Mouse (Mus musculus) stomach, embryonic 15.5 days (tissue): ENCODE measurements around the gene Nelfb. TPM values are rescaled to one million over a fixed set of nuclear protein-coding genes. Genes with fewer than 3 reads are reported as not detected.

Source experiments
- ATAC-seq: fragments of 200-750 bp; cut with Nextera tagmentation; 2 replicates; pipeline ENCODE4 v1.8.0; 2017; ENCODE audit warnings: low read depth, moderate number of reproducible peaks, moderate TSS enrichment; ENCODE audit not compliant: insufficient read depth, low FRiP score
- H3K27ac ChIP-seq: fragments of 300-500 bp; sonication (generic); 2 replicates; pipeline ENCODE4 v1.5.1; 2015; ENCODE audit warnings: mild to moderate bottlenecking, inconsistent platforms
- H3K27me3 ChIP-seq: fragments of 300-500 bp; sonication (generic); replicated peaks from 2 replicates; pipeline ENCODE4 v1.6.1; 2015; ENCODE audit warnings: inconsistent platforms
- H3K36me3 ChIP-seq: fragments of 300-500 bp; sonication (generic); 2 replicates; pipeline ENCODE4 v1.6.1; 2015; ENCODE audit warnings: inconsistent platforms
- H3K4me1 ChIP-seq: fragments of 300-500 bp; sonication (generic); 2 replicates; pipeline ENCODE4 v1.6.1; 2015; ENCODE audit warnings: inconsistent platforms
- H3K4me2 ChIP-seq: fragments of 300-500 bp; sonication (generic); 2 replicates; pipeline ENCODE4 v1.6.1; 2015; ENCODE audit warnings: mild to moderate bottlenecking, inconsistent platforms
- H3K4me3 ChIP-seq: fragments of 300-500 bp; sonication (generic); replicated peaks from 2 replicates; pipeline ENCODE4 v1.5.1; 2015; ENCODE audit warnings: inconsistent platforms
- H3K9ac ChIP-seq: fragments of 300-500 bp; sonication (generic); 2 replicates; pipeline ENCODE4 v1.6.1; 2015; ENCODE audit warnings: inconsistent platforms
- H3K9me3 ChIP-seq: fragments of 300-500 bp; sonication (generic); 2 replicates; pipeline ENCODE4 v1.6.1; 2016; ENCODE audit warnings: inconsistent platforms
- WGBS: fragments of 180-500 bp; shearing (Covaris S2); methylation state at CpG from one replicate; pipeline ENCODE4 v1.1.7; 2015; 5-methylcytosine and 5-hydroxymethylcytosine counted together
- polyA plus RNA-seq: library from polyadenylated mRNA; unstranded; fragments of >200 nt; fragmentation: Nextera tagmentation; extraction: Ambion mirVana; gene quantifications from 2 replicates; pipeline ENCODE4 v1.2.1, GENCODE M21; 2015

Gene Nelfb
- polyA plus RNA-seq, 1 experiment from 2014 or later = 105 TPM

DNA sequence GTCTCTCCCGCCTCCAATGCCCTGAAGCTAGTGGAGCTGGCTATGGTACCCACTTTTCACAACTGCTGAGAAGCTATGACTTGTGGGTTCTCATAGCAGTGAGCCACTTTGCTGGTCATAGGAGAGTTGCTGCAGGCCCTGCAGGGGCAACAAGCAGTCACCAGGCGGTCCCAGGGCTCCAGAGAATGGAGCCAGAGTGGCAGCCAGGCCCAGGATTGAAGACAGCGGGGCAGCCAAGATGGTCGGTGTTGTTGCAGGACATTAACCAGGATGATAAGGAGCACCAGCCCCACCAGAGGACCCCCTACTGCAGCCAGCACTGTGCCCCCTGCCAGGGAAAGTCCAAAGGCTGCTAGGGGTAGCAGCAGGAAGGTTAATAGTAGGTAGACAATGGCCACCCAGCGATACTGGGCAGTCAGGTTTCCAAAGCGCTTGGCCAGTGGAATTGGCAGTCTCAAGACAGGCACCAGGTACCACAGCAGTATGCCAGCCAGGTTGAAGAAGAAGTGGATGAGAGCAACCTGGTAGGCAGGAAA lies 17.8 kb upstream of the Nelfb start:
- 70% methylated on average over 6 of the region's 6 CpGs for WGBS
- peak overlapping the region; percentile 75; the same call in 1 of the 2 replicates for H3K27ac ChIP-seq
- H3K4me1 ChIP-seq = peaks cover 8% of the 10 kb centered on the region
- H3K9ac ChIP-seq = no peak overlapping the region; the same call in 1 of the 2 replicates
- no peaks in the 10 kb centered on the region for H3K36me3 ChIP-seq
- no peak overlapping the region for H3K4me3 ChIP-seq
- H3K27me3 ChIP-seq = no peaks in the 10 kb centered on the region
- H3K9me3 ChIP-seq = no peaks in the 10 kb centered on the region
- peak overlapping the region; percentile 48 for H3K4me2 ChIP-seq
- ATAC-seq = no peak

DNA sequence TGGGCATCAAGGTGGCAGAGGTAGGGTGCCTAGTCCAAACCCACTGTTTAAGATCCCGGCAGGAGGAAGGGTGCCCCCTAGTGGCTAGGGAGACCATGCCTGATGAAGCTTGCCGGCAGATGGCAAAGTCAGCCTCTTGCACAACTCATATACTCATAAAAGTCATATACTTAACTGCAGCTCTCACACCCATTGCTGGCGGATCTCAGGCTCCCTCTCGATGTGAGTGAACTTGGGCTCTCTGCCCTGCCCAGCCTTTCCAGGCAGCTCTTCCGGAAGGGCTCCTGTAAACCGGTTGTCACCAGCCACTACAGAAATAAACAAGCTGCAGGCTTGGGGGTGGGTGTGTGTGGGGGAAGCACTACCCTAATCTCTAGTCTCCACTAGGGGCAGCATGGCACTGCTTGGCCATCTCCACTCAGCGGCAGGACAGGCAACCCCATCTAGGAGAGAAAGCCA lies 17.2 kb upstream of the Nelfb start:
- H3K4me2 ChIP-seq = peak overlapping the region; percentile 48
- no peak overlapping the region; the same call in 1 of the 2 replicates for H3K9ac ChIP-seq
- H3K27ac ChIP-seq = peak overlapping the region; percentile 75; the same call in 1 of the 2 replicates
- H3K9me3 ChIP-seq = no peaks in the 10 kb centered on the region
- under 1% methylated on average over 7 of the region's 7 CpGs for WGBS
- 0 out of 2 replicates have a peak, but pooled peaks have one; percentile 2 for ATAC-seq
- peaks cover 12% of the 10 kb centered on the region for H3K4me1 ChIP-seq
- peak overlapping the region; percentile 26; the same call in 1 of the 2 replicates for H3K4me3 ChIP-seq
- no peaks in the 10 kb centered on the region for H3K27me3 ChIP-seq
- H3K36me3 ChIP-seq = no peaks in the 10 kb centered on the region

GRCm38 (mm10) chr2:25227406-25227805 lies 16.1 kb upstream of the Nelfb start:
- peaks cover 16% of the 10 kb centered on the region for H3K4me1 ChIP-seq
- H3K27ac ChIP-seq = no peak overlapping the region
- ATAC-seq = no peak
- H3K9ac ChIP-seq = no peak overlapping the region
- no peak overlapping the region for H3K4me3 ChIP-seq
- H3K27me3 ChIP-seq = no peaks in the 10 kb centered on the region
- H3K4me2 ChIP-seq = no peak overlapping the region
- no peaks in the 10 kb centered on the region for H3K9me3 ChIP-seq
- no peaks in the 10 kb centered on the region for H3K36me3 ChIP-seq
- 91% methylated on average over 4 of the region's 4 CpGs for WGBS

DNA sequence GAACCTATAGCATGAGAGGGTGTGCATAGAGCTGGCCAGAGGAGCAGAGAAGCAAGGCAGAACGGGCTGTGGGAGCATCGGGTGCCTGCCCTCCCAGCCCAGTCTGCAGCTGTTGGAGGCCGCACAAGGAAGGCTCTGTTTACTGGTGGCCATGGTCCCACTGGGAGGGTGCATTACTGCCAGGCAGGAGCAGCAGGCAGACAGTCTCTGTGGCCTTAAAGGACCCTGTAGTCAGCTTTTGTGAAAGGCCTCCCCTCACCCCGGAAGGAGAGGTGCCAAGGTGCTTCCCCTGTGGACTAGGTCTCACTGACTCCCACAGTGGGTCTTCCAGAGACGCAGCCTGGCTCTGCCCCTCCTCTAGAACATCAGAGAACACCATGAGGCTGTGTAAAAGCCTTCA lies 15.6 kb upstream of the Nelfb start:
- 81% methylated on average over 5 of the region's 5 CpGs for WGBS
- Histone ChIP-seq H3K4me3 (no peak overlapping the region), H3K4me1 (peaks cover 16% of the 10 kb centered on the region), H3K27ac (no peak overlapping the region), H3K4me2 (no peak overlapping the region), H3K27me3 (no peaks in the 10 kb centered on the region), H3K9me3 (no peaks in the 10 kb centered on the region), H3K9ac (no peak overlapping the region), H3K36me3 (no peaks in the 10 kb centered on the region)
- ATAC-seq = no peak

DNA sequence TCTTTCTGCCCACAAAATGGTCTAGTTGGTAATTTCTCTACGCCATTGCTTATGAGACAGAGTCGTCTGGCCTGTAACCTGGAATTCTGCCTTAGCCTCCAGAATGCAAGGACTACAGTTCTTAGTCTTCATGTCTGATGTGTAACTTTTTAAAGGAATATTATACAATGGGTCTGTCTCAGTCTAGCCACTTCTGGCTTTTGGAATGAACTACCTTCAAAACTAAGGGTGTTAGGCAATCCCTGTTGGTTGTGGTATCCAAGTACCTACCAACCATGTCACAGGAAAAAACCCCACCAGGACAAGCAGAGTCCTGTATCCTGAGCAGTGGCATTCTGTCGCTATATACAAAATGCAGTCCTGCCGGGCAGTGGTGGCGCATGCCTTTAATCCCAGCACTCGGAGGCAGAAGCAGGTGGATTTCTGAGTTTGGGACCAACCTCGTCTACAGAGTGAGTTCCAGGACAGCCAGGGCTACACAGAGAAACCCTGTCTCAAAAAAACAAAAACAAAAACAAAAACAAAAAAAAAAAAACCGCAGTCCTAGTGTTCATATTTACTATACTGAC lies 14.6 kb upstream of the Nelfb start:
- Histone ChIP-seq H3K27ac (peak overlapping the region; percentile 99), H3K4me1 (peaks cover 16% of the 10 kb centered on the region), H3K36me3 (no peaks in the 10 kb centered on the region), H3K9me3 (no peaks in the 10 kb centered on the region), H3K4me3 (peak overlapping the region; percentile 54), H3K9ac (no peak overlapping the region), H3K27me3 (no peaks in the 10 kb centered on the region), H3K4me2 (peak overlapping the region; percentile 51)
- 74% methylated on average over 8 of the region's 8 CpGs for WGBS
- ATAC-seq = no peak

DNA sequence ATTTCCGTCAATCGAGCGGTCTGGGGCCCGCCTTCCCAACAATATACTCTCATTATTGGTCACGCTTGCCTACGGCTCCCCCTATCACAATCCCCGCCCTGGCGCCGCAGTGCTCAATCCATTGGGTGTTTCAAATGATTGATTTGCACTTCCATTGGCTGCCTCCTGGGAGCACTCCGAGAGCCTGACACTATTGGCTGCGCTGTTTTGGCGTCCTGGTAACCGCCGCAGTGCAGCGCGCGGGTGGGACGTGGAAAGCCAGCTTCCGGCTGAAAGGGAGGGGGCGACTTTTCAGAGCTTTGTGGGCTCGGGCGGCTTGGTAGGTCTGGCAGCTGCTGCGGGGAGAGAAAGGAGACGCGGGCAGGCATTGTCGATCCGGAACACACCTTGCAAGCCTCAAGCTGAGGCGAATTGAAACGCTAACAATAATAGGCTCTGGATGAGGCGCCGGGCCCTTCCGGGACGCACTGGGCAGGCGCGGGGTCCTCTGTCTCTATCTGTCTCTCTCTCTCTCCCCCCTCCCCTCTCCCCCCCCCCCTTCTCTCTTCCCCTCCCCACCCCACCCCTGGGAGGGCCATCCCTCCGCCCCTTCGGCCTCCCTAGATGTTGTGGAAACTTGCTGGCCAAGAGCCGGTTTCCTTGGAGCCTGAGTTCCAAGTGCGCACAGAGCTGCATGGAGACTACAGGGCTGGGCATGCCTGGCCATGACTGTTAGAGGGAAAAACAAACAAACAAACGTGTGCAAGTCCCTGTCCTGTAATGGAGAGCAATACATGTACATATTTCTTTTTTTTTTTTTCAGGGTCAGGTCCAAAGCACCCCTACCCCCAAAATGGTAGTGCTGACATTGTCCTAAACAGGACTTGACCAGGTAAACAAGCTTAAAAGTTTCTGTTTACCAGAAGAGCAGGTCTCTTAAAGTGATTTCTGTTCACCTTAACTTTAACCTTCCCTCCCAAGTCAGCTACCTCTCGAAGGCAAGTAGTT lies 13.8 kb upstream of the Nelfb start:
- peaks cover 16% of the 10 kb centered on the region for H3K4me1 ChIP-seq
- peak overlapping the region; percentile 99 for H3K27ac ChIP-seq
- WGBS = 1% methylated on average over 41 of the region's 41 CpGs
- H3K4me2 ChIP-seq = peak overlapping the region; percentile 51
- H3K9ac ChIP-seq = no peak overlapping the region
- H3K4me3 ChIP-seq = peak overlapping the region; percentile 93
- peak; percentile 95 for ATAC-seq
- no peaks in the 10 kb centered on the region for H3K9me3 ChIP-seq
- no peaks in the 10 kb centered on the region for H3K27me3 ChIP-seq
- H3K36me3 ChIP-seq = no peaks in the 10 kb centered on the region

- H3K9ac ChIP-seq = peak within 1 kb of the TSS; percentile 92
- no peaks in the 10 kb centered on the region for H3K27me3 ChIP-seq
- peak within 1 kb of the TSS; percentile 93 for H3K4me3 ChIP-seq
- no peaks in the 10 kb centered on the region for H3K36me3 ChIP-seq
- H3K27ac ChIP-seq = peak within 1 kb of the TSS; percentile 99
- peak within 1 kb of the TSS; percentile 90 for H3K4me2 ChIP-seq
- under 1% methylated on average over 17 of the region's 17 CpGs for WGBS
- no peaks in the 10 kb centered on the region for H3K9me3 ChIP-seq
- peaks cover 16% of the 10 kb centered on the region for H3K4me1 ChIP-seq
- no peak for ATAC-seq
Measured at GRCm38 (mm10) chr2:25224492-25224765, 13.1 kb upstream of the Nelfb start, which contains the start of gene Tubb4b. TSS of gene Tubb4b (minus strand) at chr2:25224702.

DNA sequence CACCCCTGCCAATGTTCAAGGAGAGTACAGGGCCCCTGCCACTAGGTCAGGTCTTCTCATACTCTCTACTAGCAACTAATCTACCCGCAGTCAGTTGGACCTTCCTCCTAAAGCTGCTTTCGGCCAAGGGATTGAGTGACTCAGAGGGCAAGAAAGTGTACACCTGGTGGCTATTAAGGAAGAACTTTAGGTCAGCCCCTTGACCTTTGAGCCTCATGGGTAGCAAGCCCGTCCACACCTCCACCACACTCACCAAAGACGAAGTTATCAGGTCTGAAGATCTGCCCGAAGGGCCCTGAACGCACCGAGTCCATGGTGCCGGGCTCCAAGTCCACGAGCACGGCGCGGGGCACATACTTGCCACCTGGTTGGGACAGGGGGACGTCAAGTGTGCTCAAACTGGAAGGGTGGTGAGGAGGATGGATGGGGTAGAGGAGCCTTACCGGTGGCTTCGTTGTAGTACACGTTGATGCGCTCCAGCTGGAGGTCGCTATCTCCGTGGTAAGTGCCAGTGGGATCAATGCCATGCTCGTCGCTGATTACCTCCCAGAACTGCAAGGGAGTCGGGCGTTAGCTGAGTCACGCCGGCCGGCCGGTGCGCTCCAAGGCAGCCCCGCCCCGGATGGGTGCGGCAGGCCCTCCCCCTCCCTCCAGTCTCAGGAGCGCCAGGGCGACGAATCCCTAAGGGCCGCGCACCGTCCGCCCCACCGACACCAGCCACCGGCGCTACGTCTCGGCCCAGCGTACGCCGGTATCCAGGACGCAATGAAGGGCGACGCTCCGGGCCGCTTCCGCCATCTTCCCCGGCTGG lies 12.6 kb upstream of the Nelfb start:
- Histone ChIP-seq H3K27ac (peak overlapping the region; percentile 99), H3K9ac (peak overlapping the region; percentile 92), H3K27me3 (no peaks in the 10 kb centered on the region), H3K36me3 (no peaks in the 10 kb centered on the region), H3K4me2 (peak overlapping the region; percentile 90), H3K4me3 (peak overlapping the region; percentile 93), H3K4me1 (peaks cover 16% of the 10 kb centered on the region), H3K9me3 (no peaks in the 10 kb centered on the region)
- 1% methylated on average over 53 of the region's 53 CpGs for whole genome bisulfite sequencing
- peak; percentile 61 for ATAC-seq

- 68% methylated on average over 5 of the region's 5 CpGs for WGBS
- no peak overlapping the region for H3K9ac ChIP-seq
- H3K27ac ChIP-seq = no peak overlapping the region
- H3K4me1 ChIP-seq = peaks cover 12% of the 10 kb centered on the region
- no peaks in the 10 kb centered on the region for H3K9me3 ChIP-seq
- no peak overlapping the region for H3K4me2 ChIP-seq
- no peak for ATAC-seq
- H3K36me3 ChIP-seq = no peaks in the 10 kb centered on the region
- H3K27me3 ChIP-seq = no peaks in the 10 kb centered on the region
- no peak overlapping the region for H3K4me3 ChIP-seq
Measured at GRCm38 (mm10) chr2:25221331-25221772, 10.1 kb upstream of the Nelfb start.

- Histone ChIP-seq H3K36me3 (no peaks in the 10 kb centered on the region), H3K9me3 (no peaks in the 10 kb centered on the region), H3K4me3 (no peak within 1 kb of the TSS), H3K4me1 (peaks cover 4% of the 10 kb centered on the region), H3K4me2 (no peak within 1 kb of the TSS), H3K27ac (no peak within 1 kb of the TSS), H3K27me3 (no peaks in the 10 kb centered on the region), H3K9ac (no peak within 1 kb of the TSS)
- ATAC-seq = no peak
Measured at GRCm38 (mm10) chr2:25218445-25218844, 7.2 kb upstream of the Nelfb start, which contains the start of gene Fam166a. TSS of gene Fam166a (plus strand) at chr2:25218745.

GRCm38 (mm10) chr2:25217666-25218065 lies 6.4 kb upstream of the Nelfb start:
- Histone ChIP-seq H3K4me3 (no peak overlapping the region), H3K4me1 (no peaks in the 10 kb centered on the region), H3K9me3 (no peaks in the 10 kb centered on the region), H3K27ac (no peak overlapping the region), H3K27me3 (no peaks in the 10 kb centered on the region), H3K36me3 (no peaks in the 10 kb centered on the region), H3K9ac (no peak overlapping the region), H3K4me2 (no peak overlapping the region)
- WGBS = 68% methylated on average over 2 of the region's 2 CpGs
- no peak for ATAC-seq
